Mouse (Mus musculus) stomach, postnatal 0 days (tissue): ENCODE data around the gene Apba3. TPM values are rescaled to one million over a fixed set of nuclear protein-coding genes. Genes with fewer than 3 reads are reported as not detected.
A peak's percentile ranks its signal among the peaks of the same experiment; 100 is the strongest.

ENCODE experiments used
- ATAC-seq: fragments of 200-750 bp; cut with Nextera tagmentation; 2 replicates; pipeline ENCODE4 v1.8.0; 2017; ENCODE audit not compliant: low FRiP score, low TSS enrichment
- DNase-seq: peaks from one replicate; pipeline ENCODE4 v3.0.0-alpha.2; 2016; ENCODE audit warnings: low spot score
- H3K27ac ChIP-seq: fragments of 300-500 bp; sonication (generic); replicated peaks from 2 replicates; pipeline ENCODE4 v1.5.1; 2014; ENCODE audit warnings: mild to moderate bottlenecking, control low read depth
- H3K27me3 ChIP-seq: fragments of 300-500 bp; sonication (generic); 2 replicates; pipeline ENCODE4 v1.6.1; 2014; ENCODE audit warnings: low read length; ENCODE audit not compliant: control insufficient read depth, insufficient read depth
- H3K36me3 ChIP-seq: fragments of 300-500 bp; sonication (generic); 2 replicates; pipeline ENCODE4 v1.6.1; 2014; ENCODE audit warnings: low read length, mixed read lengths; ENCODE audit not compliant: control insufficient read depth, insufficient read depth
- H3K4me1 ChIP-seq: fragments of 300-500 bp; sonication (generic); replicated peaks from 2 replicates; pipeline ENCODE4 v1.6.1; 2014; ENCODE audit warnings: antibody characterized with exemption; ENCODE audit not compliant: control insufficient read depth, insufficient read depth
- H3K4me2 ChIP-seq: fragments of 300-500 bp; sonication (generic); replicated peaks from 2 replicates; pipeline ENCODE4 v1.6.1; 2014; ENCODE audit warnings: low read depth, mild to moderate bottlenecking, control low read depth, moderate library complexity
- H3K4me3 ChIP-seq: fragments of 300-500 bp; sonication (generic); 2 replicates; pipeline ENCODE4 v1.5.1; 2014; ENCODE audit warnings: low read depth, low read length, control low read depth
- H3K9ac ChIP-seq: fragments of 300-500 bp; sonication (generic); 2 replicates; pipeline ENCODE4 v1.6.1; 2014; ENCODE audit warnings: mild to moderate bottlenecking, low read length, control low read depth, mixed read lengths
- H3K9me3 ChIP-seq: fragments of 300-500 bp; sonication (generic); 2 replicates; pipeline ENCODE4 v1.6.1; 2016; ENCODE audit warnings: low read length; ENCODE audit not compliant: control insufficient read depth
- CTCF ChIP-seq: IDR thresholded peaks from 2 replicates; pipeline ENCODE4 v1.5.1; 2016; ENCODE audit warnings: antibody characterized with exemption, low read depth, mild to moderate bottlenecking, moderate library complexity
- EP300 ChIP-seq: optimal IDR thresholded peaks from 2 replicates; pipeline ENCODE3; 2016; ENCODE audit warnings: antibody characterized with exemption
- WGBS: fragments of 180-500 bp; shearing (Covaris S2); extraction: QIAGEN DNeasy Blood & Tissue Kit; methylation state at CpG from one replicate; pipeline ENCODE4 v1.1.7; 2014; 5-methylcytosine and 5-hydroxymethylcytosine counted together
- polyA plus RNA-seq: library from polyadenylated mRNA; unstranded; fragments of >200 nt; fragmentation: Nextera tagmentation; extraction: Ambion mirVana; gene quantifications from 2 replicates; pipeline ENCODE4 v1.2.1, GENCODE M21; 2015

The Apba3 gene
- polyA plus RNA-seq, 1 experiment from 2014 or later, result 30.5 TPM

DNA sequence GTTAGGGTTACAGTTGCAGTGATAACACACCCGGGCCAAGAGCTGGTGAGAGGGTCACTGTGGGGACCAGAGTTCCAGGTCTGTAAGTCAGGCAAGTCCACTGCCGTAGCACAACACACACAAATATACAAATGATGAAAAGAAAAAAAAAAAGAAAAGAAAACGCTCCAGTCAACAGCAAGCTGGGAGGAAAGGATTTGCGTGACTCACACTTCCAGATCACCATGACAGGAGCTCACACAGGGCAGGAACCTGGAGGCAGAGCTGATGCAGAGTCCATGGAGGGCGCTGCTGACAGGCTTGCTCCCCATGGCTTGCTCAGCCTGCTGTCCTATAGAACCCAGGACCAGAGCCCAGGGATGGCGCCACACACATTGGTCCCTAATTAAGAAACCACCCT is 32.6 kb upstream of the Apba3 start:
- Histone ChIP-seq H3K4me2 (no peak overlapping the region), H3K4me3 (no peak overlapping the region)
- TF ChIP-seq EP300, result no peak
- no peak for TF ChIP-seq CTCF

GRCm38 (mm10) chr10:81236471-81237268 is 30.1 kb upstream of the Apba3 start:
- WGBS, result 86% methylated on average over 12 of the region's 12 CpGs
- no peak for ATAC-seq
- no peak for TF ChIP-seq EP300
- TF ChIP-seq CTCF, result no peak

More for the DNA sequence above, 32.6 kb upstream of the Apba3 start:
- H3K36me3 ChIP-seq, result no peaks in the 10 kb centered on the region
- H3K9me3 ChIP-seq, result no peaks in the 10 kb centered on the region
- H3K9ac ChIP-seq, result no peak overlapping the region
- ATAC-seq, result no peak
- H3K4me1 ChIP-seq, result no peaks in the 10 kb centered on the region
- no peak for DNase-seq
- peaks cover 3% of the 10 kb centered on the region; the same call in 1 of the 2 replicates for H3K27me3 ChIP-seq
- no peak overlapping the region for H3K27ac ChIP-seq
- WGBS, result 61% methylated on average over 6 of the region's 6 CpGs

GRCm38 (mm10) chr10:81238618-81239017 is 28.1 kb upstream of the Apba3 start:
- Histone ChIP-seq H3K4me2 (no peak overlapping the region), H3K27ac (no peak overlapping the region), H3K36me3 (no peaks in the 10 kb centered on the region), H3K4me1 (no peaks in the 10 kb centered on the region), H3K9ac (no peak overlapping the region), H3K27me3 (no peaks in the 10 kb centered on the region), H3K9me3 (no peaks in the 10 kb centered on the region), H3K4me3 (no peak overlapping the region)
- ATAC-seq (no peak), DNase-seq (no peak)
- WGBS, result 70% methylated on average over 2 of the region's 2 CpGs
- TF ChIP-seq EP300 (no peak), CTCF (no peak)

More at GRCm38 (mm10) chr10:81236471-81237268, 30.1 kb upstream of the Apba3 start:
- no peaks in the 10 kb centered on the region for H3K36me3 ChIP-seq
- H3K4me1 ChIP-seq, result no peaks in the 10 kb centered on the region
- H3K4me2 ChIP-seq, result no peak overlapping the region
- no peaks in the 10 kb centered on the region for H3K27me3 ChIP-seq
- H3K9me3 ChIP-seq, result no peaks in the 10 kb centered on the region
- H3K9ac ChIP-seq, result no peak overlapping the region
- H3K4me3 ChIP-seq, result no peak overlapping the region
- DNase-seq, result no peak
- H3K27ac ChIP-seq, result no peak overlapping the region

- H3K4me1 ChIP-seq, result no peaks in the 10 kb centered on the region
- 31% methylated on average over 13 of the region's 13 CpGs for WGBS
- TF ChIP-seq EP300 (no peak), CTCF (peak; percentile 79)
- H3K4me2 ChIP-seq, result no peak overlapping the region
- H3K9me3 ChIP-seq, result no peaks in the 10 kb centered on the region
- DNase-seq (peak; percentile 79), ATAC-seq (no peak)
- H3K36me3 ChIP-seq, result no peaks in the 10 kb centered on the region
- no peak overlapping the region for H3K4me3 ChIP-seq
- no peak overlapping the region for H3K9ac ChIP-seq
- H3K27ac ChIP-seq, result no peak overlapping the region
- no peaks in the 10 kb centered on the region for H3K27me3 ChIP-seq
Measured at GRCm38 (mm10) chr10:81240876-81241275, 25.9 kb upstream of the Apba3 start.

- no peaks in the 10 kb centered on the region for H3K9me3 ChIP-seq
- ATAC-seq, result no peak
- WGBS, result 93% methylated on average over 16 of the region's 16 CpGs
- no peaks in the 10 kb centered on the region for H3K36me3 ChIP-seq
- H3K27ac ChIP-seq, result no peak overlapping the region
- TF ChIP-seq EP300 (no peak), CTCF (no peak)
- no peaks in the 10 kb centered on the region for H3K4me1 ChIP-seq
- H3K4me3 ChIP-seq, result no peak overlapping the region
- DNase-seq, result no peak
- H3K4me2 ChIP-seq, result no peak overlapping the region
- no peaks in the 10 kb centered on the region for H3K27me3 ChIP-seq
- no peak overlapping the region for H3K9ac ChIP-seq
Measured at GRCm38 (mm10) chr10:81242021-81242420, 24.7 kb upstream of the Apba3 start.

DNA sequence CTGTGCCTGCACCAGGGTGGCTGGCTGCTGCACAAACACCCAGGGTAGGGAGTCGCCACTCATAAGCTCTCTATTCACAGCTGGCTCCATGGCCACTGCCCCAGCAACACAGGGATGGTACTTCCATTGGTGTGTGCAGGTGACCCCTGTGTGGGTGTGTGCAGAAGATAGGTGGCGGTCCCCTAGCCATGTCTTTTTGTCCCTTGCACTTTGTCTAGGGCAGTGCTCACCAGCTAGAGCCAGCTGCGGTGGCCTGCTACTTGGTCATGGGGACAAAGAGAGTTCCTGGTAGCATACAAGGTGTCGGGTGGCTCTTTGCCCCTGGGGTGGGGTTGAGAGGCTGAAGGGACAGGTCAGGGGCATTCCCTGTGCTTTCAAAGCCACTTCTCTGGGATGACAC is 22.6 kb upstream of the Apba3 start:
- DNase-seq, result no peak
- no peaks in the 10 kb centered on the region for H3K4me1 ChIP-seq
- TF ChIP-seq CTCF, result no peak
- no peak for TF ChIP-seq EP300
- WGBS, result 75% methylated on average over 4 of the region's 4 CpGs
- H3K36me3 ChIP-seq, result no peaks in the 10 kb centered on the region
- H3K9me3 ChIP-seq, result no peaks in the 10 kb centered on the region
- H3K27ac ChIP-seq, result no peak overlapping the region
- no peak overlapping the region for H3K4me2 ChIP-seq
- H3K4me3 ChIP-seq, result no peak overlapping the region
- H3K27me3 ChIP-seq, result no peaks in the 10 kb centered on the region
- no peak overlapping the region for H3K9ac ChIP-seq
- peak; percentile 19; the same call in 1 of the 2 replicates for ATAC-seq
